Mouse (Mus musculus) adrenal gland, adult (tissue): ENCODE measurements around the gene Ttc28.
"Not testable (repeated sequence)": the region's sequence is repeated elsewhere in the genome, so short reads cannot be mapped to it uniquely, and the experiment has no call there.

ENCODE experiments used
- DNase-seq, 2 experiments: peaks; one replicate each; pipeline ENCODE4 v3.0.0; 2022 to 2023; ENCODE audit warnings: low spot score in 1 of 2; ENCODE audit not compliant: inconsistent age in 2 of 2

Gene Ttc28

DNA sequence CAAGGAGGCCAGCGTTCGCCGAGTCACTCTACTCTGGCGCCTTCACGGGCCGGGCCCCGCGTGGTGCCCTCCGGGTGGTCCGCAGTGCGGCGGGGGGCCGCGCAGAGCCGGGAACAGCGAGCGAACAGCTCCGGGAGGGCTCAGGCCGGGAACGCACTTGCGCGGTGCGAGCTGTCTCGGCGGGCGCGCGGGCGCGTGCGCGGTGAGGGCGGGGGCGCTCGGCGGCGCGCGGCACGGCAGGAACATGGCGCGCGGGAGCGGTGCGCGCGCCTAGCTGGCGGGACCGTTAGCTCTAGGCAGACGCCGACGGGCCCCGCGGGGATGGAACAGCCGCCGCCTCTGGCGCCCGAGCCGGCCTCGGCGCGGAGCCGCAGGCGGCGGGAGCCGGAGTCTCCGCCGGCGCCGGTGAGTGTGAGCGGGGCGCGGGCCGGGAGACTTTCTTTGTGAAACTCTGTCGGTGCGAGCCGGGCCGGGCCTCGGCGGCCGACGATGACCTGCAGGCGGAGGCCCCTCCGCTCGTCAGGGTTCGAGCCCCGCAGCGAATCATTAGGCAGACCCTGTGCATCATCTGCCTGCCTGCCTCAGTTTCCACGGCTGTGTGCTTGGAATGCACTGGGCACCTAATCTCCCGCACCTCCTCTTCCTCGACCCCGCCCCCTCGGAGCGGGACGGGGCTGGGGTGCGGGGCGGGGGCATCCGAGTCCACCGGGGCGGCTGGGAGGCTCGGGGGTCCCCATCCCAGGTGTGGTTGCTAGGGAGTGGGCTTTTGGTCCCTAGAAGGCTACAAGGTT lies at the start of gene Ttc28:
TSS of gene Ttc28 (plus strand) at position 220 of the 791 bp plus-strand sequence.
- DNase-seq = peak; percentile 91 to 96

DNA sequence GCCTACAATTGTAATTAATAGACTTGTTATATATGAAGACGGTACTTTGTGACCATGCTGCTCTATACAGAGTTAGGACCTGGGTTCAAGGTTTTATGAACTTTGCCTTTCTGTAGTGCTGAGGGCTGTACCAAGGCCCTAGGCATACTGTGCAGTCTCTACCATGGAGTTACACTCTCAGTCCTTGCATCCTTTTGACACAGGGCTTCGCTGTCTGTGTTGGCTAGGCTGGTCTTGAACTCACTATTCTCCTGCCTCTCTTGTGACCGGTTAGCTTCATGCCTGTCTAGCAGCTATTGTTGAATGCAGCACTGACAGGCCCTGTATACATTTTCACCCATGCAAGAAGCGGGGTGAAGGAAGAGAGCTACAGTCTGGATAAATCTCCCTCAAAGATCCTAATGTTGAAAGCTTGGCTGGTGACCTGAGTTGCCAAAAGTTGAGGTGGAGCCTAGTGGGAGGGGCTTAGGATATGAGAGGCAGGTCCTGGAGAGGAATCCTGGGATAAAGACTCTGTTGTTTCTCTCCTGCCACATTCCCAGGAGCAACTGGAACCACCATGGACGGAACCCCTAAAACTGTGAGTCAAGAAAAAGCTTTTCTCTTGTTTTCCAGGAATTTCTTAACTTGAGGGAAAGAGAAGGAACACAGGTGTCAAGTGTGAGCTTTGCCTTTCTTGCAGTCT lies 48.4 kb upstream of the Ttc28 start:
- no peak for DNase-seq

DNA sequence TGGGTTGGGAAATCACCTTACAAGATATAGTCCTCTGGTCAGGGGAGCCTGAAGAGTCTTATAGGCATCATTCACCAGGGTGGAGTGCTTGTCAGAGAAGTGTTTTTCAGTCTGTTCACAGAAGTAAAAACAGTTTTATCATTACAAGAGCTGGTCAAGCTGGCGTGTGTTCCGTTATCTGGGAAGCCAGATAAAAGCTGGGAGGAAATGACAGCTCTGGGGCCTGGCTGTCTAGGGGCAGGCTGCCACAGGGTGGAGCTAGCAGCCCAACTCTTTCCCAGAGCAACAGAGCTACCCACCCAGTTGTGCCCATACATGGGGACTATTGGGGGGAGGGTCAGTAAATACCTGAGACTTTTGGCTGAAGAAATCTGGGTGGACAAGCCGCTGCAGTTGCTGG lies 43.6 kb upstream of the Ttc28 start:
- peak; percentile 33 to 68 for DNase-seq

DNA sequence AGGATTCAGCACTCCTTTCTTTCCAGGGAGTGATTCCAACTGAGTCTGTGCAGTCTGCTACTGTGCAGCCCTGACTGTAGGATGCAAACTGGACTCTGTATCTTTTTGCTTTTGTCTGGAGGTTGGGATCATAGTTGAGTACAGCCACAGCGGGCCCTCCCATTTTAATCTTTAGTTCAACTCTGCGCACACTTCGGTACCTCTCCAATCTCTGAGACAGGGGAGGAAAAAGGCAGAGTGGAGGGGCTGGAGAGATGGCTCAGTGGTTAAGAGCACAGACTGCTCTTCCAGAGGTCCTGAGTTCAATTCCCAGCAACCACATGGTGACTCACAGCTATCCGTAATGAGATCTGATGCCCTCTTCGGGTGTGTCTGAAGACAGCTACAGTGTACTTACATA lies 41.6 kb upstream of the Ttc28 start:
- not testable (repeated sequence) for DNase-seq

DNA sequence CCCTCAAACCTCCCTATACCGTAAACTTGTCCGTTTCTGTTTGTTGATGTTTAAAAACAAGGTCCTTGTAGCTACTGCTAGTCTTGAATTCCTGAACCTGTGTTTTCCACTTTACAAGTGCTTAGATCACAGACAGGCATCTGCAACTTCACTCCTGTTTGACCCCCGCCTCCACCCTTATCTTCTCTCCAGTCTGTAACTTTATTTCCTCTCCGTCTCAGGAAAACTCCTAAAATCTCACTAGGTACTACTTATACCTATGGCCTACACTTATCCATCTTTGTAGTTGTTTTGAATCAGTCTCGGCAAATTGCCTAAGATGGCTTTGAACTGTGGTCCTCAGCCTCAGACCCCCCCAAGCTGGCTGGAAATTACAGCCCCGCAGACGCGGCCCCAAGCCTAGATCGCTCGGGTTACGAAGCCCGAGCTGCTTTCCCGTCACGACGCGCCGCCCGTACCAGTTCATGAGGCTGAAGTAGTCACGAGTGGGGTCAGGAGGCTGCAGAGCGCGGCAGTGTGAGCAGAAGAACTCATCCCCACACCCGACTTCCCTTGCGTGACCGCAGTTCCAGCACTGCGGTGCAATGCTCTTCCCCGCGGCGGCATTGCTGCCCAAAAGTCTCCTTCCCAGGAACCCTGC lies 40.4 kb upstream of the Ttc28 start:
- no peak for DNase-seq

DNA sequence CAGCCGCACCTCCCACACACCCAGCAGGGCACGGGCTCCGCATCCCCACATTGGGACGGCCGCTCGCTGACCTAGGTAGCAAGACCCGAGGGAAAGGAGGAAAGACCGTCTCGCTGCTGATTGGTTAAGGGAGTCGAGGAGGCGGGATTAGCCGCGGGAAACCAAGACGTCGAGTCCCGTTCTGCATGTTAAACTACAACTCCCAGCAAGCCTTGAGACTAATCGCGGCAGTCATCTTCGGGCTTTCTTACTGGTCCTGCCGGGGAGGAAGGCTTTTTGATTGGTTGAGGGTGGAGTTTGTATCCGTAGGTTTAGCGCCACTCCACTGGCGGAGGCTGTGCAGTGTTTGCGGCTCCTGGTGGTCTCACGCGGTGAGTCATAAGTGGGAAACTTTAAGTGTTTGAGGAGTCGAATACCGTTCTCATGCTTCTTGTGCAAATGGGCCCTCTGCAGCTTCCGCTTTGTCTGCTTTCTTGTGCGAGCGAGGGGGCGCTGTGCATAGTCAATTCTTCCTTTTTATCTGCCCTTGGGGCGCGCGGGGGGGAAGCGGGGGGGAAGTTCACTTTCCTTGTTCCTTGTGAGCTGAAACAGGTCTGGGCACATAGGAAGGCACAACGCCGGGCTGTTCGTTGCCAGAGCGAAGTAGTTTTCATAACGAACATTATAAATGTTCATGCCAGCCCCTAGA lies 39.8 kb upstream of the Ttc28 start, which contains the start of the genes Hscb and Chek2:
TSS of gene Hscb (minus strand) at position 100 of the 688 bp plus-strand sequence.
TSS of gene Chek2 (plus strand) at position 302 of the 688 bp plus-strand sequence.
- peak; percentile 97 to 99 for DNase-seq

DNA sequence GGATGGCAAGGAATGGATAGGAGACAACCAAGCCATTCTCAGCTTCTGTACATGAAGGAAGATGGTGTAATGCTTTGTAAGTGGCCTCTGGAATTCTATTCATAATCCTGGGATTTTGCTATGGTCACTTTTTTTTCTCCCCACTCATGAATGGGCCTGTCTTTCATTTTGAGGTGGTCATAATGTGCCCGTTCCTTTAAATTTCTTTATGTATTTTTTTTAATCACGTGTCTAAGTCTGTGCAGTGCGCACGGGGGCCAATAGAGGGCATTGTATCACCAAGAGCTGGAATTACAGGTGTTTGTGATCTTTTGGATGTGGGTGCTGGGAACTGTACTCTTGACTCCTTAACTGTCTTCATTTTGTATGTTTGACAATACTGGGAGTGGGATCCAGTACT lies 39.1 kb upstream of the Ttc28 start:
- DNase-seq = peak; percentile 32 to 77

DNA sequence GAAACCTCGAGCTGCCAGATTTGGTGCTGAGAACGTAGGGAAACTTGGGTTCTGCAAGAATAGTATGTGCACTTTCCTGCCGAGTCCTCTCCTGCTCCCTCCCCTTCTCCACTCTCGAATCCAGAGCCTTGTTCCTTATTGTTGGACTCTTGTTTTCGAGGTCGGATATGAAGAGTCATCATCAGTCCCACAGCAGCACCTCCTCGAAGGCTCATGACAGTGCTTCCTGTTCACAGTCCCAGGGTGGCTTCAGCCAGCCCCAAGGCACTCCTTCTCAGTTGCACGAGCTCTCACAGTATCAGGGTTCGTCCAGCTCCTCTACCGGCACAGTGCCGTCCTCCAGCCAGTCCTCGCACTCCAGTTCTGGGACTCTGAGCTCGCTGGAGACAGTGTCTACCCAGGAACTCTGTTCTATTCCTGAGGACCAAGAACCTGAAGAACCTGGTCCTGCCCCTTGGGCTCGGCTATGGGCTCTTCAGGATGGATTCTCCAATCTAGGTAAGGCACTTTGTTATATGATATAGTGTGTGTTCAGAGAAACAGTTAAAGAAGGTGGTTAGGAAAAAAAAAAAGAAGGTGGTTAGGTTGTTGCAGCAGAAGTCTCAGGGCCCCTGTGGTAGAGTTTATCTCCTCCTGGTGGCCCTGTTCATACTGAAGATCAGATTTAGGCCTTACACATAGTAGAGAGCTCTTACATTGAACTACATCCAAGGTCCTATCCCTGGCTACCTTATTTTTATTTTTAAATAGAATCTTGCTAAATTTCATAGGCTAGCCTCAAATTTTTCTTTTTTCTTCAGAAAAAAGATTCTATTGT lies 38.3 kb upstream of the Ttc28 start:
- peak; percentile 12 to 29 for DNase-seq

DNA sequence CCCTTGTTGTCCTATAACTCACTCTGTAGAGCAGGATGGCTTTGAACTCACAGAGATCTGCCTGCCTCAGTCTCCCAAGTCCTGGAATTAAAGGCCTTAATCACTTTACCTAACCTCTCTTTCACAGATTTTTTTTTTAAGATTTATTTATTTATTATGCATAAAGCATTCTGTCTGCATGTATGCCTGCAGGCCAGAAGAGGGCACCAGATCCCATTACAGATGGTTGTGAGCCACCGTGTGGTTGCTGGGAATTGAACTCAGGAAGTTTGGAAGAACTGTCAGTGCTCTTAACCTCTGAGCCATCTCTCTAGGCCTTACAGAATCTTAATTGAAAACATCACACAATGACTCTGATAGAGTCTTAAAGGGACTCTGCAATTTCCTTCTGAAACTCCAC lies 26.6 kb upstream of the Ttc28 start:
- DNase-seq = no peak

DNA sequence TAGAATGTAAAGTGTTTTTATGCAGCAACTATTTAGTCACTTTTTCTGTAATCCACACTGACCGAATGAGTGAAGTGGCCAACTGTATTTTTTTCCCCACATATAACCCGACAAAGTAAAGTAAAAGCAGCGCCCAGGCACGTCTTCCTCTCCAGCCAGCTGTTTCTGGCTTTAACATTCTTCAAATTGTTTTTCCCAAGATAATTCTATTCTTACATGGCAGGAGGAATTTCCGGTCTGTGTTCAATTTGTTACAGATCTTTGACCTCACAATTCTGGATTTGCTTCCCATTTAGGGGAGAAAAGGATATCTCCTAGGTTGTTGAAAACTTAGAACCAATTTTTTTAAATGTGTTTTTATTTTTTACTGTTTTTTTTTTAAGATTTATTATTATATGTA lies 22.5 kb upstream of the Ttc28 start:
- DNase-seq = peak in 1 of 2 experiments; percentile 41

DNA sequence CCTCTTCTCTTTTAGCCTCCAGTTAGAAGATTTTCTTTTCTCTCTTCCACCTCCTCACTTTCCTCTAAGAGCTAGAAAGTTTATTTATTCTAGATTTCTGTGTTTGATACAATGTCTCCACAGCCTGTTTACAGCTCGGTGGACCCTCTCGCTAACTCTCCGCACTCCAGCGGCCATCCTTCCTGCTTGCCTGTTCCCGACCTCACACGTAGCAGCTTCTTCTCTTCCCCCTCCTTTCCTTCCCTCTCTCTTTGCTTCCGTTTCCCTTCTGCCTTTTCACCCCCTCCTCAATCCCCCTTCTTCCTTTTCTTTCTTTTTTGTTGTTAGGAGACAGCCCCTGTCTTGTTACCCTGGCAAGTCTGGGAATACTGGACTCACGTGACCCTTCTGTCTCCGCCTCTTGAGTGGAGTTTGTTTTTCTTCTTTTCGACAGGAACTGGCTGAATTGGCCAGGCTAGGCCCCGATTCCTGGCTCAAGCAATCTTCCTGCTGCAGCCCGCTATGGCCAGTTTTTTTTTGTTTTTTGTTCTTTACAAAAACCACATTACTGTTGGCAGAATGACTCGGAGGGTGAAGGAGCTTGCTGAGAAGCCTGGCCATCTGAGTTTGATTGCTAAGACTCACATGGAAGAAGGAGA lies 20.5 kb upstream of the Ttc28 start:
- DNase-seq = peak; percentile 42 to 83

DNA sequence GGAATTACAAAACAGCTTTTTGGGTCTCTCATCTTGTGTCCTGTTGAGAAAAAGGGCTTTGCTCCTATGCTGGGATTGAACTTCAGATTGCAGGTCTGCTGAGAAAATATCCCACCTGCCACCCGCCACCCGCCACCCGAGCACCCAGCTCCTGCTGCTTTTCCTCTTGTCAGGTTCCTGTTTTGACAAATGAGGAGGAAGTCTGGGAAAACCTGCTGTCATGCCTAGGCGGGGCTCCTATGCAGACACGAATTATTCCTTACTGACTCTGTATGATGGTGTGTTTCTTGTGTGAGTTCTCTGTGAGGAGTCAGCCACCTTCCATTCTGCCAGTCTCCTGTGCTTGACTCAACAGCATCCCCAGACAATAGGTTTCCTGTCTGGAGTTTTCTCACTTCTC lies 19.2 kb upstream of the Ttc28 start:
- no peak for DNase-seq

DNA sequence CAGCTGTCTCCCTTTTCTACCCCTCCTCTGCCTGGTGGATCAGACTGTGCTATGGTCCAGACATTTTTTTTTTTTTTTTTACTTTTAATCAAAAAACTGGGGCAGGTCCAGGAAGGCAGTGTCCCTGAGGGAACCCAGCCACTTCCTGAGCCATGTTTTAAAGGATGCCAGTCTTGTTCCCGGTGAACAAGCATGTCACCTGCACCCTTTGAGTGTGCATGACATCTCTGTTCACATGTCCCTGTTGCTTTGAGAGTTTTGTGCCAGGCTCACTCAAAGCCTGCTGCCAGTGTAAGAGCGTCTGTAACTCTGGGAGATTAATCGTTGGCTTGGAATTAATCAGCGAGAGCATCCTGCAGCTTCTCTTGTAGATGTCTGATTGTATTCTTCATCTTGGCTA lies 11.1 kb upstream of the Ttc28 start:
- DNase-seq = no peak

DNA sequence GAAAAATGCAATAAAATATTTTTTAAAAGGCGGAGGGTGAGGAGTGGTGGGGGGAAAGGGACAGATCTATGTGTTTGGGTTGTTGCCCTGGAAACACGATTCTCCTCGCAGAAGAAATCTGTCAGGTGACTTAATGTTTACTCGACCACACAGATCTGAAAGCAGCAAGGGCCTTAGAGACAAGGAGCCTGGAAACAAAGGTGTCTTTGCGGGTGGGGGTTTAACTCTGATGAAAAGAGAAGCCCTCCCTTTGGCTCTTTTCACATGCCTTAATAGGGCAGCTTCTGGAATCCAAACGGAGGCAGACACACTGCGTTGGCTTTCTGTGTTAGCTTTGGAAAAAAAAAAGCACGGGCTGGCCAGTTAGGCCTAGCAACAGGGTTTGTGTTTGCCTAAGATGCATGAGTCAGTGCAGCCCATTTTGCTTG lies 10.3 kb upstream of the Ttc28 start:
- no peak for DNase-seq

DNA sequence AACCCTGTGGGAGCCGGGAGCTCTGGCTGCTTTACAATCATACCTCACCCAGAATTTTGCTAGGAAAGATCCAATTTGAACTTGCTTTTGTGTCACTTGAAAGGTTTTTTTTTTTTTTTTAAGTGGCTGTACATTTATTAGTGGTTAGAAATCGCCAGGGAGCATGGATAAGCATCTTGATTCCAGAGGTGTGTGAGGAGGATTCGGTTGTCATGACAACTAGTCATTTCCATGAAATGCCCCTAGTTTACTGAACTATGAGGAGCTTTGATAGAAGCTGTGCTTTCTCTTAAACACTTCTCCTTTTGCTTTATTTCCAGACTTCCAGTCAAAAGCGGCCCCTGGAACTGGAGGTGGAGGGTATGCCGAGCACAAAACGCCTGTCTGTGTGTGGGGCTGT lies 6.4 kb upstream of the Ttc28 start:
- no peak for DNase-seq

DNA sequence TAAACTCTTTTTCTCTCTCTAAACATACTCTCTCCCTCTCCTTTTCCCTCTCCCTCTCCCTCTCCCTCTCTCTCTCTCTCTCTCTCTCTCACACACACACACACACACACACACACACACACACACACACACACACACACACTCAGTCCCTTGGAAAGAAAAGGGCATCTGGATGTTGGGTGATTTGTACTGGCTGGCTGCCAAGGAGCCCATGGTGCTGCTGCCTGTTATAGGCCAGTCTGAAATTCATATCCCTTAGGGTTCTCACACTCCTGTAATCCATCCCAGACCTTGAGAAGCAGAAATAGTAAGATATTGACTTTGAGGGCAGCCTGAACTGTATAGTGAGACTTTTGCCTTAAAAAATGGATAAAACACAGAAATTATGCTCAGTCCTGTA lies 4.9 kb upstream of the Ttc28 start:
- DNase-seq = peak; percentile 45 to 48

DNA sequence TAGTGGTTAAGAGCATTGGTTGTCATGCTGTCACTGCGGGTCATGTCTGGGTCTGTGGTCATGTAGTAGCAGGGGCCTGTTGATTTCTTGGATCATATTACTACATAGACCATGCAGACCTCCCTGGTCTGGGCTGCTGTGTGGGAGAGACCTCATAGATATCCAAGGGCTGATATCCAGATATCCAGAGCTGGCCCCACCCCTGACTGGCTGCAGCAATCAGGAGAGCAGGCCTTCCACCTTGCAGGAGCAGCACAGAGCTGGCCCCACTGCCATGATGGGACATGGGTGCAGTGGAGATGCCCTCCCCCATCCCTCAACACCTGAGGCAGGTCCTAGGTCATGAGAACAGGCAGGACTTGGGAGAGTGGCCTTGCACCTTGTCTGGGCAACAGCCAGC lies 4.3 kb upstream of the Ttc28 start:
- DNase-seq = no peak

DNA sequence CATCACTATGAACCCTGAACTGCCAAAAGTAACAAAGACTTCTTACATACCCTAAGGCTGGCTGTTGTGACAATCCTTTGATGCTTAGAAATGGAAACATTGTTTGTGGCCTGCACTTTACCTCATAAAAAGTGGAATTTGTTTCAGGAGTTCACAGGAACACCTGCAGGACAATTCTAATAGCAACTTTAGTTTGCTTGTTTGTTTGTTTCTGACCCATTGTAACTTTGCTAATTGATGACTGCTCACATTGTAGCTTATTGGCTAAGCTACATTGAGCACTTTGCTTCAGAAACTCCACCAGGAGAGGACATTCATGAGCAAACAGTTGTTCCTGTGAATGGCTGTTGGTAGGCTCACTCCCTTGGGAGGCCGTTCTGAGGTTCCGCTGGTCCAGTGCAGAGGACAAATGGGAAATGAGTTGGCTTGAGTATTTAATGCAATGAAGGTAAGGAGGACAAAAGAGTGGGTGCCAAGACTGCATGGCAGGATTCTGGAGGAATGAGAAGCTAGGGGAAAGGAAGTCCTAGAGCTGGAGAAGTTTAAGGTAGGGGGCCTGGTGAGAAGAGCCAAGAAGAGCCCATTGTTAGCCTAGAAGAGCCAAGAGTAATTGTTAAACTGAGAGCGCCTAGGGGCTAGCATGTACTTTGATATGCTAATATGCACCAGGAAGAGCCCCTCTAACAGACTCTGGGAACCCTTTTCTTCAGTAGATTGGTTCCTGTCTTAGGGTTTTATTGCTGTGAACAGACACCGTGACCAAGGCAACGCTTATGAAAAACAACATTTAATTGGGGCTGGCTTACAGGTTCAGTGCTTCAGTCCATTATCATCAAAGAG lies 1.7 kb upstream of the Ttc28 start:
- no peak for DNase-seq

DNA sequence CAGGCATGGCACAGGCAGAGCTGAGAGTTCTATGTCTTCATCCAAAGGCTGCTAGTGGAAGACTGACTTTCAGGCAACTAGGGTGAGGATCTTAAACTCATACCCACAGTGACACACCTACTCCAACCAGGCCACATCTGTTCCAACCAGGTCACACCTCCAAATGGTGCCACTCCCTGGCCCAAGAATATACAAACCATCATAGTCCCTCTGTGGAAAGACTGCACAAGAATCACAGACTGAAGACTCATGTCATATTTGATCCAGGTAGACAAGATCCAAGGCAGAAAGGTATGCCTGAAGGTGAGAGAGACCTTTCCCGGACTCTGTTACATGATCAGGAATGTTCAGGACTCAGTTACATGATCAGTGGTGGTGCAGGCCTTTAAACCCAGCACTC lies 1.1 kb upstream of the Ttc28 start:
- DNase-seq = not testable (repeated sequence)
